Comparison of ENCODE assay signal across 13 mouse cellular contexts in the genomic region with DNA sequence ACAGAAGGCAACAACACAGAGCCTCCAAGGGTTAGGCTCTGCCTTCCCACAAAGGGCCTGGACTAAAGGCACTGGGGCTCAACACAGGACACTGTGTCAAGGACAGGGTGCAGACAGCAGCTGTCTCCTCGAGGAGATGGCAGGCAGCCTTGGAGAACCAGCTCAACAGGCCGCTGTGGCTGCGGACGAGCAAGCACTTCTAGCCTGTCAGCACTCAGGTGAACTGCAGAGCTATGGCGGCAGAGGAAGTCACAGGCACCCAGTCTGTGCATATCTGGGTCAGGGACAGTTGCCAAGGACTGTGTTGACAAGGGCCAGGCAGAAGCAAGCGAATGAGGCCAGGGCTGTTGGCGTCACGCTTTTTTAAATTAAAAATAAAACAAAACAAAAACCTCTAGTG. TPM values are rescaled to one million over a fixed set of nuclear protein-coding genes. Genes with fewer than 3 reads are reported as not detected.
DNase-seq lines count a peak whose midpoint lies in the region; ATAC-seq and TF ChIP-seq lines count a peak whose summit lies in the region.
"Had no signal": no experiment of that assay in that cellular context is flagged by ENCODE, and none has a peak within 500 bp of the region (broad histone marks: within the 10 kb centered on the region; RNA-seq: fewer than 3 reads in every experiment).

No protein-coding gene starts in this region.

- H3K79me2 ChIP-seq in liver, adult 2 months (ENCODE audit: control insufficient read depth, insufficient read depth, low read length) = no peaks in the 10 kb centered on the region

- H3K4me2 ChIP-seq in liver, embryonic 11.5 days = no peak overlapping the region
- H3K4me2 ChIP-seq: forebrain, embryonic 12.5 days; liver, embryonic 13.5 days; midbrain, embryonic 12.5 days had no signal

- no peak overlapping the region for H3K27ac ChIP-seq in liver, adult 2 months (replicated peaks; ENCODE audit: insufficient read depth, low read depth, low read length)
- H3K27ac ChIP-seq in liver, embryonic 11.5 days (ENCODE audit: low read depth, low read length) = no peak overlapping the region
- no peak overlapping the region for H3K27ac ChIP-seq in limb, embryonic 10.5 days
- H3K27ac ChIP-seq: forebrain, embryonic 12.5 days; liver, embryonic 13.5 days; midbrain, embryonic 12.5 days had no signal

- H3K27me3 ChIP-seq in liver, adult 2 months (ENCODE audit: control insufficient read depth, insufficient read depth, low read length) = no peaks in the 10 kb centered on the region
- H3K27me3 ChIP-seq in liver, embryonic 11.5 days (replicated peaks; ENCODE audit: control insufficient read depth, insufficient read depth, low read length) = no peaks in the 10 kb centered on the region
- H3K27me3 ChIP-seq in limb, embryonic 10.5 days (ENCODE audit: low read depth, poor library complexity, severe bottlenecking) = no peaks in the 10 kb centered on the region
- H3K27me3 ChIP-seq: CH12.LX; forebrain, embryonic 12.5 days; liver, embryonic 13.5 days; midbrain, embryonic 12.5 days had no signal

- peaks cover 18% of the 10 kb centered on the region for H3K36me3 ChIP-seq in liver, adult 2 months (ENCODE audit: control insufficient read depth, insufficient read depth, low read length)
- H3K36me3 ChIP-seq in liver, embryonic 11.5 days (ENCODE audit: control insufficient read depth, insufficient read depth, low read length) = peaks cover 24% of the 10 kb centered on the region; the same call in 1 of the 2 replicates
- H3K36me3 ChIP-seq in limb, embryonic 10.5 days = peaks cover 86% of the 10 kb centered on the region

- 25% methylated on average over 8 of the region's 8 CpGs for WGBS in liver, adult 2 months
- 87% methylated on average over 8 of the region's 8 CpGs for WGBS in liver, embryonic 11.5 days
- WGBS in limb, embryonic 10.5 days = 95% methylated on average over 8 of the region's 8 CpGs

- H3K4me3 ChIP-seq in liver, adult 2 months (ENCODE audit: insufficient read depth, low read depth, low read length) = no peak overlapping the region
- H3K4me3 ChIP-seq in liver, embryonic 11.5 days (ENCODE audit: low read depth, low read length) = no peak overlapping the region
- H3K4me3 ChIP-seq in limb, embryonic 10.5 days = no peak overlapping the region
- H3K4me3 ChIP-seq: forebrain, embryonic 12.5 days; liver, embryonic 13.5 days; midbrain, embryonic 12.5 days had no signal

- no peak for ATAC-seq in liver, embryonic 11.5 days (replicated peaks; ENCODE audit: low FRiP score)

- no peak for TF ChIP-seq CTCF in liver, adult 2 months (IDR thresholded peaks at IDR 0.05; ENCODE audit: low read depth, low read length)

- TF ChIP-seq POLR2A in liver, adult 2 months (IDR thresholded peaks at IDR 0.05; ENCODE audit: extremely low read depth, insufficient read depth, low read length) = no peak

- H3K9me3 ChIP-seq in liver, embryonic 11.5 days (ENCODE audit: control insufficient read depth, low read length) = no peaks in the 10 kb centered on the region
- no peaks in the 10 kb centered on the region for H3K9me3 ChIP-seq in limb, embryonic 10.5 days (replicated peaks)
- H3K9me3 ChIP-seq: forebrain, embryonic 12.5 days; liver, embryonic 13.5 days; midbrain, embryonic 12.5 days had no signal

- H3K4me1 ChIP-seq in liver, adult 2 months (ENCODE audit: control insufficient read depth, insufficient read depth, low read length) = peaks cover 5% of the 10 kb centered on the region; the same call in 1 of the 2 replicates
- no peaks in the 10 kb centered on the region for H3K4me1 ChIP-seq in liver, embryonic 11.5 days (replicated peaks; ENCODE audit: control insufficient read depth, insufficient read depth, low read length)
- H3K4me1 ChIP-seq in limb, embryonic 10.5 days = no peaks in the 10 kb centered on the region
- H3K4me1 ChIP-seq: forebrain, embryonic 12.5 days; liver, embryonic 13.5 days; midbrain, embryonic 12.5 days had no signal

- DNase-seq in liver, adult 2 months (ENCODE audit: extremely low read depth, low read depth, low spot score) = peak; percentile 82
- no peak for DNase-seq in liver, embryonic 11.5 days (ENCODE audit: low spot score)
- DNase-seq in adrenal gland, postnatal 14 days = peak; percentile 85
- DNase-seq in gastrocnemius, postnatal 25 days = peak; percentile 22
- DNase-seq in heart, postnatal 4 days = peak; percentile 80
- DNase-seq in spleen, postnatal 10 days (ENCODE audit: low spot score in 2 of 2) = no peak
- DNase-seq in limb, embryonic 10.5 days (ENCODE audit: low spot score) = no peak
- DNase-seq in frontal cortex, postnatal 36 days (ENCODE audit: low spot score in 2 of 2) = no peak
- DNase-seq: layer of hippocampus, adult 9-11 months; liver, embryonic 13.5 days had no signal

- H3K9ac ChIP-seq in liver, adult 2 months (ENCODE audit: low read depth, low read length) = no peak overlapping the region
- no peak overlapping the region for H3K9ac ChIP-seq in liver, embryonic 11.5 days (ENCODE audit: low read depth, low read length)
- H3K9ac ChIP-seq: forebrain, embryonic 12.5 days; liver, embryonic 13.5 days; midbrain, embryonic 12.5 days had no signal

RNA-seq across cellular contexts. Expression of a gene that starts 16.4 kb away (rescaled TPM):
- 10.1 and 13.9 TPM in 2 replicates for total RNA-seq in liver, adult 2 months (2014; rRNA removed)
- polyA plus RNA-seq in liver, adult 2 months (2012; rRNA removed) = 4.7 and 6.3 TPM in 2 replicates
- 30.2 and 32.1 TPM in 2 replicates for polyA plus RNA-seq in liver, embryonic 11.5 days (2014; fragmentation: Nextera tagmentation; extraction: Ambion mirVana)
- 28.6 and 36.1 TPM in 2 replicates for total RNA-seq in adrenal gland, postnatal 14 days (2021)
- total RNA-seq in gastrocnemius, postnatal 25 days (2021) = 1 to 10 TPM; 7.7 to 8.8 TPM
- 10 to 100 TPM; 20.4 to 22.1 TPM for total RNA-seq in heart, postnatal 4 days (2021)
- polyA plus RNA-seq in limb, embryonic 10.5 days (2016; fragmentation: Nextera tagmentation; extraction: Ambion mirVana) = 30.4 and 32.8 TPM in 2 replicates

RNA-seq across cellular contexts. Expression of a gene that starts 17.2 kb away (rescaled TPM):
- 6.0 and 7.4 TPM in 2 replicates for total RNA-seq in liver, adult 2 months (2014; rRNA removed)
- polyA plus RNA-seq in liver, adult 2 months (2012; rRNA removed) = 11.5 and 13.8 TPM in 2 replicates
- 57.1 and 58.0 TPM in 2 replicates for polyA plus RNA-seq in liver, embryonic 11.5 days (2014; fragmentation: Nextera tagmentation; extraction: Ambion mirVana)
- total RNA-seq in adrenal gland, postnatal 14 days (2021) = 28.9 and 32.2 TPM in 2 replicates
- 10 to 100 TPM; 10.6 to 13.5 TPM for total RNA-seq in gastrocnemius, postnatal 25 days (2021)
- total RNA-seq in heart, postnatal 4 days (2021) = 10 to 100 TPM; 28.0 to 28.7 TPM
- 60.3 and 66.4 TPM in 2 replicates for polyA plus RNA-seq in limb, embryonic 10.5 days (2016; fragmentation: Nextera tagmentation; extraction: Ambion mirVana)

RNA-seq across cellular contexts. Expression of a gene that starts 28.5 kb away (rescaled TPM):
- under 0.01 TPM in 1 of 2 replicates, not detected in the other for total RNA-seq in liver, adult 2 months (2014; rRNA removed)
- not detected in 2 replicates for polyA plus RNA-seq in liver, adult 2 months (2012; rRNA removed)
- 0.78 and 1.2 TPM in 2 replicates for polyA plus RNA-seq in liver, embryonic 11.5 days (2014; fragmentation: Nextera tagmentation; extraction: Ambion mirVana)
- total RNA-seq in adrenal gland, postnatal 14 days (2021) = 1.0 and 2.9 TPM in 2 replicates
- total RNA-seq in gastrocnemius, postnatal 25 days (2021) = 1 to 10 TPM in 1 of 2 experiments, not detected in 1; 1.5 TPM
- 1 to 10 TPM; 1.4 to 1.8 TPM for total RNA-seq in heart, postnatal 4 days (2021)
- 0.76 and 1.3 TPM in 2 replicates for polyA plus RNA-seq in limb, embryonic 10.5 days (2016; fragmentation: Nextera tagmentation; extraction: Ambion mirVana)

RNA-seq across cellular contexts. Expression of a gene that starts 59.0 kb away (rescaled TPM):
- 36.3 and 42.6 TPM in 2 replicates for total RNA-seq in liver, adult 2 months (2014; rRNA removed)
- polyA plus RNA-seq in liver, adult 2 months (2012; rRNA removed) = 16.9 and 17.2 TPM in 2 replicates
- 228 and 233 TPM in 2 replicates for polyA plus RNA-seq in liver, embryonic 11.5 days (2014; fragmentation: Nextera tagmentation; extraction: Ambion mirVana)
- total RNA-seq in adrenal gland, postnatal 14 days (2021) = 244 and 254 TPM in 2 replicates
- total RNA-seq in gastrocnemius, postnatal 25 days (2021) = 10 to 100 TPM; 39.6 to 54.5 TPM
- total RNA-seq in heart, postnatal 4 days (2021) = 100 to 1,000 TPM; 153 to 157 TPM
- polyA plus RNA-seq in limb, embryonic 10.5 days (2016; fragmentation: Nextera tagmentation; extraction: Ambion mirVana) = 307 and 327 TPM in 2 replicates

Comparison
In these comparisons a context has a peak if more than half of its experiments do, and no peak if none do; other contexts are left out.
1. DNase-seq: peak in liver, adult 2 months (single experiment), adrenal gland, postnatal 14 days (single experiment), gastrocnemius, postnatal 25 days (single experiment) and heart, postnatal 4 days (single experiment); none in liver, embryonic 11.5 days (single experiment), spleen, postnatal 10 days (0 of 2), limb, embryonic 10.5 days (single experiment) and frontal cortex, postnatal 36 days (0 of 2).